Mouse (Mus musculus) forebrain, embryonic 13.5 days (tissue): ENCODE measurements at regions not wholly inside any gene's neighbourhood (a gene's known extent, or its start where the extent isn't known, plus 50 kb on each side); places are given as distances from the start of the nearest gene placed in this dataset.

ENCODE experiments used
- ATAC-seq: fragments of 200-750 bp; cut with Nextera tagmentation; 2 replicates; pipeline ENCODE4 v1.8.0; 2017
- H3K27ac ChIP-seq: fragments of 300-500 bp; sonication (generic); 2 replicates; pipeline ENCODE4 v1.5.1; 2015; ENCODE audit warnings: inconsistent platforms, mild to moderate bottlenecking, moderate library complexity
- H3K27me3 ChIP-seq: fragments of 300-500 bp; sonication (generic); 2 replicates; pipeline ENCODE4 v1.6.1; 2015; ENCODE audit warnings: mild to moderate bottlenecking, inconsistent platforms
- H3K36me3 ChIP-seq: fragments of 300-500 bp; sonication (generic); 2 replicates; pipeline ENCODE4 v1.6.1; 2015; ENCODE audit warnings: mild to moderate bottlenecking, inconsistent platforms; ENCODE audit not compliant: poor library complexity, severe bottlenecking
- H3K4me1 ChIP-seq: fragments of 300-500 bp; sonication (generic); 2 replicates; pipeline ENCODE4 v1.6.1; 2015; ENCODE audit warnings: inconsistent platforms
- H3K4me2 ChIP-seq: fragments of 300-500 bp; sonication (generic); 2 replicates; pipeline ENCODE4 v1.6.1; 2015; ENCODE audit warnings: inconsistent platforms, mild to moderate bottlenecking, moderate library complexity
- H3K4me3 ChIP-seq: fragments of 300-500 bp; sonication (generic); 2 replicates; pipeline ENCODE4 v1.5.1; 2015; ENCODE audit warnings: mild to moderate bottlenecking, inconsistent platforms
- H3K9ac ChIP-seq: fragments of 300-500 bp; sonication (generic); 2 replicates; pipeline ENCODE4 v1.6.1; 2015; ENCODE audit warnings: mild to moderate bottlenecking, inconsistent platforms
- H3K9me3 ChIP-seq: fragments of 300-500 bp; sonication (generic); replicated peaks from 2 replicates; pipeline ENCODE4 v1.6.1; 2016; ENCODE audit warnings: inconsistent platforms
- WGBS: fragments of 180-500 bp; shearing (Covaris S2); methylation state at CpG from one replicate; pipeline ENCODE4 v1.1.7; 2015; 5-methylcytosine and 5-hydroxymethylcytosine counted together

GRCm38 (mm10) chr3:8734096-8734495 lies 875.8 kb downstream of the Zfp704 start:
- H3K9me3 ChIP-seq: no peaks in the 10 kb centered on the region
- ATAC-seq: no peak
- H3K27ac ChIP-seq: no peak overlapping the region
- WGBS: 86% methylated on average over 3 of the region's 3 CpGs
- H3K36me3 ChIP-seq: no peaks in the 10 kb centered on the region
- no peak overlapping the region for H3K4me3 ChIP-seq
- H3K4me1 ChIP-seq: peaks cover 11% of the 10 kb centered on the region
- H3K27me3 ChIP-seq: no peaks in the 10 kb centered on the region
- no peak overlapping the region for H3K9ac ChIP-seq
- no peak overlapping the region for H3K4me2 ChIP-seq

GRCm38 (mm10) chr3:8731398-8731797 lies 878.5 kb downstream of the Zfp704 start:
- Histone ChIP-seq H3K9ac (no peak overlapping the region), H3K27me3 (no peaks in the 10 kb centered on the region), H3K4me1 (peaks cover 7% of the 10 kb centered on the region), H3K9me3 (no peaks in the 10 kb centered on the region), H3K4me2 (no peak overlapping the region), H3K27ac (no peak overlapping the region), H3K4me3 (no peak overlapping the region), H3K36me3 (no peaks in the 10 kb centered on the region)
- no peak for ATAC-seq
- 89% methylated on average over 6 of the region's 6 CpGs for WGBS

- H3K9me3 ChIP-seq: no peaks in the 10 kb centered on the region
- peaks cover 27% of the 10 kb centered on the region for H3K4me1 ChIP-seq
- peaks cover 3% of the 10 kb centered on the region; the same call in 1 of the 2 replicates for H3K27me3 ChIP-seq
- no peak overlapping the region for H3K4me3 ChIP-seq
- H3K36me3 ChIP-seq: no peaks in the 10 kb centered on the region
- 66% methylated on average over 4 of the region's 4 CpGs for WGBS
- no peak overlapping the region for H3K9ac ChIP-seq
- H3K27ac ChIP-seq: no peak overlapping the region
- no peak for ATAC-seq
- no peak overlapping the region for H3K4me2 ChIP-seq
Observed at GRCm38 (mm10) chr3:8721628-8722594, 888.0 kb downstream of the Zfp704 start.

GRCm38 (mm10) chr3:8720586-8721100 lies 889.2 kb downstream of the Zfp704 start:
- H3K27ac ChIP-seq: no peak overlapping the region
- H3K9me3 ChIP-seq: no peaks in the 10 kb centered on the region
- H3K4me1 ChIP-seq: peaks cover 34% of the 10 kb centered on the region
- no peak for ATAC-seq
- no peak overlapping the region for H3K4me2 ChIP-seq
- peaks cover 3% of the 10 kb centered on the region; the same call in 1 of the 2 replicates for H3K27me3 ChIP-seq
- H3K36me3 ChIP-seq: no peaks in the 10 kb centered on the region
- H3K9ac ChIP-seq: no peak overlapping the region
- 56% methylated on average over 7 of the region's 7 CpGs for WGBS
- H3K4me3 ChIP-seq: no peak overlapping the region

- Histone ChIP-seq H3K9ac (no peak overlapping the region), H3K27me3 (peaks cover 3% of the 10 kb centered on the region; the same call in 1 of the 2 replicates), H3K4me2 (peak overlapping the region; percentile 67), H3K9me3 (no peaks in the 10 kb centered on the region), H3K4me3 (no peak overlapping the region), H3K36me3 (no peaks in the 10 kb centered on the region), H3K27ac (no peak overlapping the region), H3K4me1 (peaks cover 30% of the 10 kb centered on the region)
- WGBS: 4% methylated on average over 9 of the region's 9 CpGs
- ATAC-seq: peak; percentile 41
Observed at GRCm38 (mm10) chr3:8718206-8718605, 891.7 kb downstream of the Zfp704 start.

- H3K27me3 ChIP-seq: peaks cover 3% of the 10 kb centered on the region; the same call in 1 of the 2 replicates
- H3K27ac ChIP-seq: peak overlapping the region; percentile 57
- no peaks in the 10 kb centered on the region for H3K36me3 ChIP-seq
- WGBS: 1% methylated on average over 18 of the region's 18 CpGs
- H3K9ac ChIP-seq: peak overlapping the region; percentile 59
- H3K4me1 ChIP-seq: peaks cover 30% of the 10 kb centered on the region
- H3K4me2 ChIP-seq: peak overlapping the region; percentile 67
- no peaks in the 10 kb centered on the region for H3K9me3 ChIP-seq
- ATAC-seq: peak; percentile 86
- peak overlapping the region; percentile 32 for H3K4me3 ChIP-seq
Observed at GRCm38 (mm10) chr3:8717334-8717812, 892.5 kb downstream of the Zfp704 start.
